Mouse (Mus musculus): ENCODE data around the gene Setd6.

Gene Setd6

GRCm38 (mm10) chr8:95715676-95716531, at the start of gene Setd6:
Gene Setd6, plus strand, starts transcription at chr8:95715881.
- DNase-seq (ENCODE audit: low spot score) = peak; percentile 78

DNA sequence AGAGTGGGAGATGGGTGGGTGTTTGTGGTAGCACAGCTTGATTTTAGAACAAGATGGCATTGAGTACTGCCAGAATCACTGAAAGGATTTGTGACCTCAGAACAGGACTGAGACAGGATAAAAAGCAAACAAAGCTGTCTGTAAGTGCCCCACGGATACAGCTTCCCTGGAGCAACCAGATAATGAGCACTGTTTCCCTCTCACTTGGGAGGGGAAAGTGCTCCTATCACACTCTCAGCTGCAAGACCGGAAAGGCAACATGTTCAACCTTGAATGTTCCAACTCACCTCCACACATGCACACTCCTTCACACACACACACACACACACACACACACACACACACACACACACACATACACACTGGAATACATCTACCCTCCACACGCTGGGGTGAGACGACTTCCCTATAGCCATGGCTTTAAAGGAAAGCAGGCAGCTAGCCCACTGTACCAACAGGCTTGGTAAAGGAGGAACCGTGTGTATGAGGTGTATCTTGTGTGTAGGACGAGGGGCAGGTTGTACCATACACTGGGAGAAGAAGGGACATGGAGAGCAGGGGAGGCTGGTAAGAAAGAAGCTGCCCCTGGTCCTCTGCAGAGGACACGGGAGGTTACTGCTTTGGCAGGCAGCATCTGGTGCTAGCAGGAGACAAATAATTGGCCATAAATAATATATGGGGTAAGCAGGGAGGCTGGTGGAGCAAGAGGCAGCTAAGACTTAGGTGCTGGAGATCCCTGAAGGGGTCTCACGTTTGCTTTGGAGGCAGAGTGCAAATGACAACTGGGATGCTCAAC, 47.3 kb upstream of the Setd6 start:
- no peak for DNase-seq (ENCODE audit: low spot score)

DNA sequence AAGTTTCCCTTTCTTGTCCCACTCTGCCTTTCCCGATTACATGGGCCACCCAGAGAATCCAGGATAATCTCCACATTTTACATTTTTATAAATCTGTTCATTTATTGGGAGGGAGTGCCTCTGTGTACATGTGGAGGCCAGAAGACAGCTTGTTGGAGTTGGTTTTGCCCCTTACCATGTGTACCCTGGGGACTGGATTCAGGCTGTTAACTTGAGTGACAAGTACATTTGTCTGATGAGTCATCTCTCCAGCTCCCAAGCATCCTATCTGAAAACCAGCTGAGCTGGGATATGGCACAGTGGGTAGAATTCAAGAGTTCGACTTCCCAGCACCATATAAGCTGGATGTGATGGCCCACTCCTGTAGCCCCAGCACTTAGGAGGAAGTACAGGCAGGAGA, 45.7 kb upstream of the Setd6 start:
- DNase-seq (ENCODE audit: low spot score) = no peak

GRCm38 (mm10) chr8:95671861-95672260, 43.8 kb upstream of the Setd6 start:
- peak; percentile 52 for DNase-seq (ENCODE audit: low spot score)

GRCm38 (mm10) chr8:95672811-95673210, 42.9 kb upstream of the Setd6 start:
- no peak for DNase-seq (ENCODE audit: low spot score)

DNA sequence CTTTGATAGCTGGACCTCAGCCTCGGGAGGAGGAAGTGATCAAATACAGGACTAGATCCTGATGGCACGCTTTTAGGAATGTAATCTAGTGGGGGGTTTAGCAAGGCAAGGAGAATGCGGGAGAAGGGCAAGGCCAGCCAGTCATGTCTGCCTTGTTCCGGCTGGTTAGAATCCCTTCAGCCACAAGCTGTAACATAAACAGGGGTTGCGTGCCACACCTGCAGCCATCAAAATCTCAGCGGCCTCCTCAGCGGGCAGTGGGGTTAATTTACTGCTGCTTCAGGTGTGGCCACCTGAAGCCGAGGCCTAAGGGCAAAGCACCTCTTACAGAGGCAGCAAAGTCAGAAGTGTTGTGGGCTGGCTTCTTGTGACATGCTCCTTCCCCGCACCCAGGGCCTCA, 39.0 kb upstream of the Setd6 start, which contains the start of gene Ndrg4:
Ndrg4 (plus strand) TSS at position 350 of the 400 bp plus-strand sequence.
- DNase-seq (ENCODE audit: low spot score) = no peak

- DNase-seq (ENCODE audit: low spot score) = no peak
Observed at GRCm38 (mm10) chr8:95677591-95678023, 38.1 kb upstream of the Setd6 start.

- DNase-seq (ENCODE audit: low spot score) = no peak
Observed at GRCm38 (mm10) chr8:95678024-95678611, 37.6 kb upstream of the Setd6 start.

- peak; percentile 58 for DNase-seq (ENCODE audit: low spot score)
Observed at GRCm38 (mm10) chr8:95688073-95688672, 27.5 kb upstream of the Setd6 start.

GRCm38 (mm10) chr8:95690929-95691541, 24.6 kb upstream of the Setd6 start:
- DNase-seq (ENCODE audit: low spot score) = no peak

DNA sequence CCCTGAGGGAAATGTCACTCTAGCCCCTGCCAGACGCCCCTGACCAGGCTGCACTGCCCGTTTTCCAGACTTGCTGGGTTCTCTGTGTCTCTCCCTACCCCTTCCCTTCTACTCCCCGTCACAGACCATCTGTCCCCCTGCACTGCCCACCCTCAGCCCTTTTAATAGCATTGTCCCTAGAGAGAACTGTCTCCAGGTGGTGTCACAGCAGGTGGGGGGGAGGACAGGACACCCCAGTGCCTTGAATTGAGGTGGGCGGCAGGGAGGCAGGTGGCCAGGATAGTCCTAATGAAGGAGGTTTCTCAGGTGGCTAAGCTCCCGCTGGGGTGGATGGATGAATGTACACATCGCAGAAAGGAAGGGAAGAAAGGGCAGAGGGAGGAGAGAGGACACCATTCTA, 21.1 kb upstream of the Setd6 start:
- peak; percentile 76 for DNase-seq (ENCODE audit: low spot score)

DNA sequence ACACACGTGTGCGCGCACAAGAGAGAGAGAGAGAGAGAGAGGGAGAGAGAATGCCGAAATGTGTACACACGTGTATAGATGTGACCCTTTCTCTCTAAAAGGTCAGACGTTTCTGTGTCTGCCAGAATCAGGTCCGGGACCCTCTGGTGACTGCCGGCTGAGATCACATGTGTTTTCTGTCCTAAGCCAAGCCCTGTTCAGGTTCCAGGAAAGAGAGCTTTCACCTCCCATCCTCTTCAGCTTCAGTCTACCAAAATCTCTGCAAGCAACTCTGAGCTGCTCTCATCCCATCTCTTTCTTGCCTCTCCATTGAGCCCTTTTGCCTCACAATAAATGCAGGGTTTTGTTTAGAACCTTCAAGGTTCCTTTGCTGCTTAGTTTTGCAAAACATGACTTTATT, 19.0 kb upstream of the Setd6 start:
- DNase-seq (ENCODE audit: low spot score) = no peak

GRCm38 (mm10) chr8:95697128-95697527, 18.6 kb upstream of the Setd6 start:
- DNase-seq (ENCODE audit: low spot score) = peak; percentile 92

- DNase-seq (ENCODE audit: low spot score) = no peak
Observed at GRCm38 (mm10) chr8:95698179-95698578, 17.5 kb upstream of the Setd6 start.

GRCm38 (mm10) chr8:95700282-95700681, 15.4 kb upstream of the Setd6 start:
- DNase-seq (ENCODE audit: low spot score) = peak; percentile 87

GRCm38 (mm10) chr8:95701809-95702208, 13.9 kb upstream of the Setd6 start:
- DNase-seq (ENCODE audit: low spot score) = no peak

GRCm38 (mm10) chr8:95702480-95703446, 12.9 kb upstream of the Setd6 start:
- DNase-seq (ENCODE audit: low spot score) = peak; percentile 92

- DNase-seq (ENCODE audit: low spot score) = peak; percentile 86
Observed at GRCm38 (mm10) chr8:95703461-95704260, 12.0 kb upstream of the Setd6 start.

- peak; percentile 9 for DNase-seq (ENCODE audit: low spot score)
Observed at GRCm38 (mm10) chr8:95704538-95704937, 11.1 kb upstream of the Setd6 start.

DNA sequence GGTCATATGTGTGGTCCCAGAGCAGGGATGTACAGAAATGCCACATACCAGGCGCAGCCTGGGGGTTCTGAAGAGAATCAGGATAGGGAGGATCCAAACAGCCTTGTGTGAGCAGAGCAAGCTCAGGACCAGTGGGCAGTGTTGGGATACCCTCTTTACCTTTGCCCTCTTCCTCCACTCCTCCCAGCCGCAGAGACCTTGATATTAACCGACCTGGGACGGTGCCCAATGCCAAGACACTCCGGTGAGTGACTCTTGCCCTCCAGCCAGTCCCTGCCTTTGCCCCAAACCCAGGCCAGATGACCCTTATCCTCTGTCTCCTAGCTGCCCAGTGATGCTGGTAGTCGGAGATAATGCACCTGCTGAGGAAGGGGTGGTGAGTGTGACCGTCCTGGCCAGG, 6.1 kb upstream of the Setd6 start:
- DNase-seq (ENCODE audit: low spot score) = no peak

Data from layer of hippocampus, adult 11-12 months (tissue).